Mouse (Mus musculus) lung, embryonic 16.5 days (tissue): ENCODE measurements around the gene Pik3ap1. TPM values are rescaled to one million over a fixed set of nuclear protein-coding genes. Genes with fewer than 3 reads are reported as not detected.

ENCODE experiments used
- ATAC-seq: fragments of 200-750 bp; cut with Nextera tagmentation; 2 replicates; pipeline ENCODE4 v1.8.0; 2017; ENCODE audit warnings: low read depth, mild to moderate bottlenecking, moderate library complexity
- H3K27ac ChIP-seq: fragments of 300-500 bp; sonication (generic); 2 replicates; pipeline ENCODE4 v1.5.1; 2014; ENCODE audit warnings: mild to moderate bottlenecking, control low read depth, low read length
- H3K27me3 ChIP-seq: fragments of 300-500 bp; sonication (generic); 2 replicates; pipeline ENCODE4 v1.6.1; 2014; ENCODE audit warnings: low read depth, low read length, mixed read lengths; ENCODE audit not compliant: control insufficient read depth, insufficient read depth
- H3K36me3 ChIP-seq: fragments of 300-500 bp; sonication (generic); 2 replicates; pipeline ENCODE4 v1.6.1; 2014; ENCODE audit warnings: low read length; ENCODE audit not compliant: control insufficient read depth, insufficient read depth
- H3K4me1 ChIP-seq: fragments of 300-500 bp; sonication (generic); replicated peaks from 2 replicates; pipeline ENCODE4 v1.6.1; 2014; ENCODE audit warnings: low read length, mixed read lengths; ENCODE audit not compliant: control insufficient read depth, insufficient read depth
- H3K4me2 ChIP-seq: fragments of 300-500 bp; sonication (generic); 2 replicates; pipeline ENCODE4 v1.6.1; 2014; ENCODE audit warnings: low read depth, low read length, control low read depth
- H3K4me3 ChIP-seq: fragments of 300-500 bp; sonication (generic); 2 replicates; pipeline ENCODE4 v1.5.1; 2014; ENCODE audit warnings: mild to moderate bottlenecking, low read length, control low read depth
- H3K9ac ChIP-seq: fragments of 300-500 bp; sonication (generic); 2 replicates; pipeline ENCODE4 v1.6.1; 2014; ENCODE audit warnings: low read length, control low read depth
- H3K9me3 ChIP-seq: fragments of 300-500 bp; sonication (generic); 2 replicates; pipeline ENCODE4 v1.6.1; 2016; ENCODE audit warnings: low read length; ENCODE audit not compliant: control insufficient read depth
- WGBS: fragments of 180-500 bp; shearing (Covaris S2); extraction: QIAGEN DNeasy Blood & Tissue Kit; methylation state at CpG from one replicate; pipeline ENCODE4 v1.1.7; 2014; 5-methylcytosine and 5-hydroxymethylcytosine counted together
- polyA plus RNA-seq: library from polyadenylated mRNA; unstranded; fragments of >200 nt; fragmentation: Nextera tagmentation; extraction: Ambion mirVana; gene quantifications from 2 replicates; pipeline ENCODE4 v1.2.1, GENCODE M21; 2015

Pik3ap1 gene
- polyA plus RNA-seq, 1 experiment from 2014 or later = 3.1 TPM

DNA sequence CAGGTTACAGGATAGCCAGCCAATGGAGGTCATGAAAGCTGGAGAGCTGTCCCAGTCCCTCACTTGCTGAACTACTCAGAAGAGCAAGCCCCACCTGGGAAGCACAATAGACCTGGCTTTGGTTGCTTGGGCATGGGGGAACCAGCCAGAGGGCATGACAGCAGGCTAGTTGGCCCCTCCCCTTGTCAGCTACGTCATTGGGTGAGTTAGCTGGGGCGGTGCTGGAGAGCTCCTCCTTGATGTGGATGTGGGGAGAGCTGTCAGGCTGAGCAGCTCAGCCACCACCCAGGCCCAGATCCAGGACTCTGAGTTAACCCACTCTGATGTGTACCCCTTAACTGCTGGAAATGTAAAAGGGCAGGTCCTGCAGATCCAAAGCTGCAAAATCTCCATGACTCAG, 24.4 kb downstream of the Pik3ap1 start:
- ATAC-seq = no peak
- H3K9me3 ChIP-seq = no peaks in the 10 kb centered on the region
- no peaks in the 10 kb centered on the region for H3K36me3 ChIP-seq
- no peak overlapping the region for H3K27ac ChIP-seq
- H3K4me1 ChIP-seq = no peaks in the 10 kb centered on the region
- H3K27me3 ChIP-seq = no peaks in the 10 kb centered on the region
- no peak overlapping the region for H3K4me2 ChIP-seq
- WGBS = 12% methylated on average over 2 of the region's 2 CpGs
- H3K9ac ChIP-seq = no peak overlapping the region
- H3K4me3 ChIP-seq = no peak overlapping the region

DNA sequence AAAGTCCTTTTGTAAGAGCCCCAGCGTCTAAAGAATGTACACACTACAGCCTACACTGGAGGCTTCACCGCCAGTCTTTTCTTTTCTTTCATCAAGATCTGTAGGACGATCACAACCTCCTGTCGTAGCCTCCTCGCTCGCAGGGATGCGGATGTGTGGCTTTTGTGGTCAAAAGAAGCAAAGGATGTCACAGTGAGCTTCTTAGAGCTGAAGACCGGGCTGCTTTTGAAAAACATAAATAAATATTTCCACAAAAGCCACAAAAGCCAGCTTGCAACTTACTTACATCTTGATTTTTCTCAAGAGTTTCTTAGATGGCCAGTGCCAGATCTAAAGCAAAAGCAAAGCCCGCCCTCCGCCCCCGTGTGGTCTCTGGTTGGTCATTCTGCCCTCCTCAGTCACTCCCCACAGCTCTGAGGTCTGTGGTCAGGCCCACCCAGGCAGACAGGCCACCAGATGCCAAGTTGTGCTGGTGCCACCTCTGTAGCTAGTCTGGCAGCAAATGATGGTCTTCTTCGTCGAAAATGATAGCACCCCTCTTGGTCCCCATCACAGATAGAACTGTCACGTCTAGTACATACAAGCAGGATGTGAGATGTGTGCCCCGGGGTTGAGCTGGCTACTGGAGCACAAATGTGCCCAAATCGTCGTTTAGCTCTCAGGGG, 30.5 kb downstream of the Pik3ap1 start:
- Histone ChIP-seq H3K4me1 (no peaks in the 10 kb centered on the region), H3K4me3 (no peak overlapping the region), H3K4me2 (no peak overlapping the region), H3K36me3 (no peaks in the 10 kb centered on the region), H3K27ac (no peak overlapping the region), H3K9ac (no peak overlapping the region), H3K27me3 (no peaks in the 10 kb centered on the region), H3K9me3 (no peaks in the 10 kb centered on the region)
- WGBS = 74% methylated on average over 17 of the region's 17 CpGs
- ATAC-seq = no peak

DNA sequence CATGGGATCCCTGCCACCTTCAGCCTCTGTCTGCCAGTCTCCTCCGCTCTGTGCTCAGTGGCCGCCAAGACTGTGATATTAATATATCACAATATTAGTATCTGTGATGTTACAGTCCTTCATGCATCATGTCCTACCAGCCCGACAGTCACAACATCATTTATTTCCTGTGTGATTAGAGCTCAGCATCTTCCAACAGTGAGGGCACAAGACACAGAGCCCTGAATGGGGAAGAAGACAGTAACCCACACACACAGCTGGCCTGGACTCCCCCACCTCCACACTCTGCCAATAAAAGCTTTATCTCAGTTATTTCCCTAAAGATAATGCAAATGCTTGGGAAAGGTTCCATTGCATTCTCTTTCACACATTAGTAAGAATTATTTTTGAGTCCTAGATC, 35.3 kb downstream of the Pik3ap1 start:
- no peak overlapping the region for H3K4me2 ChIP-seq
- H3K4me1 ChIP-seq = peaks cover 5% of the 10 kb centered on the region; the same call in 1 of the 2 replicates
- no peak for ATAC-seq
- H3K27ac ChIP-seq = no peak overlapping the region
- no peaks in the 10 kb centered on the region for H3K27me3 ChIP-seq
- H3K36me3 ChIP-seq = no peaks in the 10 kb centered on the region
- H3K9ac ChIP-seq = no peak overlapping the region
- 82% methylated on average over 3 of the region's 3 CpGs for WGBS
- H3K4me3 ChIP-seq = no peak overlapping the region
- H3K9me3 ChIP-seq = no peaks in the 10 kb centered on the region

DNA sequence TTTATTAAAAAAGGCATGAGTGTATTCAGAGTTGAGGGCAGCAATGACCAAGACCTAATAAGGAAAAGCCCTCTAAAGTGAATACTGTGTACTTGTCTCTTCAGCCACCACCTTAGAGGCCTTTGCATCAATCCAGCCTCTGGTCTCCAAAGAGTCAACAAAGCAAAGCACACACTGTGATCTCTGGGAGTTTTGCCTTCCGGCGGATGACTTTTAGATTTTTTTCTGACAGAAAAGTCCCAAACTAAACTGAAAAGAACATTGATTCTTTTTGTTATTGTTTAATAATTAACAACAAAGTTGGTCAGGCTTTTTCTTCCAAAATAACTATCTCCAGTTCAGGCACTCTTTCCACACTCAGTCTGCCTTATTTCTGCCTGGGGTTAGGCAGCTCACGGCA, 36.7 kb downstream of the Pik3ap1 start:
- Histone ChIP-seq H3K27me3 (no peaks in the 10 kb centered on the region), H3K4me2 (no peak overlapping the region), H3K36me3 (no peaks in the 10 kb centered on the region), H3K9ac (no peak overlapping the region), H3K4me1 (peaks cover 13% of the 10 kb centered on the region), H3K9me3 (no peaks in the 10 kb centered on the region), H3K4me3 (no peak overlapping the region), H3K27ac (no peak overlapping the region)
- ATAC-seq = no peak
- WGBS = 87% methylated on average over 3 of the region's 3 CpGs

DNA sequence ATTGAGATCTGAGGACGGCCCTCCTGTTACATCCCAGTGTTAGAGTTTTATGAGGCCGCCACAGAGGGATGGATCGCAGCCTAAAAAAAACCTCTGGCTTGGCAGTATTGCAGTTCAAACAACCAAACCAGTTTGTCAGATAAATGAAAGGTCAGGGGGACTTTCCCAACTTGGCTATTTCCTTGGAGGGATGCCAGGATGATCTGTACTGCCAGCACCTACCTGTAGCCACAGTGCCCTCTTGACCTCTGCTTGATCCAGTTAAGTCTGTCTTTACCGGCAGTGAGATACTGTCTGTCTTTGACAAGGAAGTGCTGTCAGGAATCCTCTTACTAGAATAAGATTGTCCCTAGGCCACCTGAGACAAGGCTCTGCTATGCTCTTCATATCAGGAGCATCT, 37.6 kb downstream of the Pik3ap1 start:
- peaks cover 13% of the 10 kb centered on the region for H3K4me1 ChIP-seq
- ATAC-seq = no peak
- no peak overlapping the region for H3K4me2 ChIP-seq
- no peak overlapping the region for H3K4me3 ChIP-seq
- WGBS = 60% methylated on average over 4 of the region's 4 CpGs
- H3K9me3 ChIP-seq = no peaks in the 10 kb centered on the region
- no peaks in the 10 kb centered on the region for H3K36me3 ChIP-seq
- no peaks in the 10 kb centered on the region for H3K27me3 ChIP-seq
- H3K27ac ChIP-seq = no peak overlapping the region
- H3K9ac ChIP-seq = no peak overlapping the region

DNA sequence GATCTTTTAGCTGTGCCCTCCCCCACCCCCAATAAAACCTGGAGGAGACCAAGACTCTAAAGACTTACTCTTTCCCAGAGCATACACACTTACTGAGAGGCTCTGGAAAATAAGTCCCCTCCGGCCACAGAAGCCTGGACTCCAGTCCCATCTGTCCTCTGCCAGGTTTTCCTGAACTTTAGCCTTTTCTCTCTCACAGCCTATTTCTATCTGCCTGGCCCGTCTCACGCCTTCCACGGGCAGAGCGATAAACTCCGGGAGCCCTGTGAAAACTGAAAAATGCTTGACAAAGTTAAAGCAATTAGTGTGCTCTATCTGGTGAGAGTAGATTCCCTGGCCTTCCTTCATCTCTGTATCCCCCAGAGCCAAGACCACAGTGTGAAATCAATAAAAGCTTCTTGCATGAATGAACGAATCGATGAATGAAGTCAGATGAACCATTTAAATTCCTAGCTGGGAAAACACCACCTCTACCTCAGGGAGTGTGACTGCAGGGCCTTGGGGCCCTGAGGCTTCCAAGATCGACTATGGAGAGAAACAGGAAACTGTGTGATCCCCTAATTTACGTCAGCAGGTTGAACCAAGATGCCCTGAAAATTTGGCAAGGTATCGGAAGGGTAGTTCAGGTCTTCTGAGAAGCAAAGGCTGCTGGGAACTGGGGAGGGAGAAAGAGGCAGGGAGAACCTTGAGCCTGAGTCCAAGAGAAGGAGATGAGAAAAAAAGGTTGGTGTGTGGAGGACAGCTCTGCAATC, 38.6 kb downstream of the Pik3ap1 start:
- Histone ChIP-seq H3K4me3 (no peak overlapping the region), H3K27me3 (no peaks in the 10 kb centered on the region), H3K9me3 (no peaks in the 10 kb centered on the region), H3K27ac (no peak overlapping the region), H3K4me2 (no peak overlapping the region), H3K9ac (no peak overlapping the region), H3K36me3 (no peaks in the 10 kb centered on the region), H3K4me1 (peaks cover 13% of the 10 kb centered on the region)
- no peak for ATAC-seq
- 58% methylated on average over 11 of the region's 11 CpGs for WGBS

GRCm38 (mm10) chr19:41345028-41345741, 39.7 kb downstream of the Pik3ap1 start:
- WGBS = 39% methylated on average over 11 of the region's 11 CpGs
- peak overlapping the region; percentile 48 for H3K4me2 ChIP-seq
- peak overlapping the region; percentile 43; the same call in 1 of the 2 replicates for H3K9ac ChIP-seq

DNA sequence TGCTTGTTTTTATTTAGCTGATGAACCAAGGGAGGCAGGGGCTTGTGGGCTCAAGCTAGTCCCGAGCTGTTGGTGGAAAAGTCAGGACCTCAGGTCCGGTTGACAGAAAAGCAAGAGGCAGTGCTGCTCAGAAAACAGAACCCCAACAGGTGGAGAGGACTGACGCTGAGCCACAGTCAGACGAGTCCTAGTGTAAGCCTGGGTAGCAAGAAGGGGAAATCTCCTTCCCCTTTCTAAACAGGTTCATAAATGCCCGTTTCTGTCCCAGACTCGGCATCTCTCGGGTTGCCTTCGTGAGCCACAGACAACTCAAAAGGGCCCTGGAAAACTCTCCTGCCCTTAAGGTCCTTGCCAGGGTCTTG, 40.3 kb downstream of the Pik3ap1 start:
- H3K9me3 ChIP-seq = no peaks in the 10 kb centered on the region
- H3K4me3 ChIP-seq = no peak overlapping the region
- no peak overlapping the region for H3K4me2 ChIP-seq
- peak overlapping the region; percentile 23; the same call in 1 of the 2 replicates for H3K27ac ChIP-seq
- H3K9ac ChIP-seq = no peak overlapping the region
- no peaks in the 10 kb centered on the region for H3K36me3 ChIP-seq
- WGBS = 66% methylated on average over 8 of the region's 8 CpGs
- H3K27me3 ChIP-seq = no peaks in the 10 kb centered on the region
- peaks cover 13% of the 10 kb centered on the region for H3K4me1 ChIP-seq
- no peak for ATAC-seq

More at GRCm38 (mm10) chr19:41345028-41345741, 39.7 kb downstream of the Pik3ap1 start:
- Histone ChIP-seq H3K4me3 (peak overlapping the region; percentile 10; the same call in 1 of the 2 replicates), H3K27me3 (no peaks in the 10 kb centered on the region), H3K27ac (peak overlapping the region; percentile 84), H3K36me3 (no peaks in the 10 kb centered on the region), H3K9me3 (no peaks in the 10 kb centered on the region), H3K4me1 (peaks cover 13% of the 10 kb centered on the region)
- peak; percentile 51 for ATAC-seq

GRCm38 (mm10) chr19:41342592-41343090, 42.3 kb downstream of the Pik3ap1 start:
- Histone ChIP-seq H3K4me1 (peaks cover 13% of the 10 kb centered on the region), H3K9me3 (no peaks in the 10 kb centered on the region), H3K27me3 (no peaks in the 10 kb centered on the region), H3K36me3 (no peaks in the 10 kb centered on the region), H3K4me3 (no peak overlapping the region), H3K4me2 (no peak overlapping the region), H3K9ac (no peak overlapping the region), H3K27ac (no peak overlapping the region)
- no peak for ATAC-seq
- 78% methylated on average over 6 of the region's 6 CpGs for WGBS
